Mouse (Mus musculus) neural tube, embryonic 15.5 days (tissue): ENCODE measurements around the gene Icmt. TPM values are rescaled to one million over a fixed set of nuclear protein-coding genes. Genes with fewer than 3 reads are reported as not detected.
A peak's percentile ranks its signal among the peaks of the same experiment; 100 is the strongest.

ENCODE experiments used
- ATAC-seq: fragments of 200-750 bp; cut with Nextera tagmentation; 2 replicates; pipeline ENCODE4 v1.8.0; 2017; ENCODE audit warnings: mild to moderate bottlenecking, moderate TSS enrichment, moderate library complexity; ENCODE audit not compliant: low FRiP score
- H3K27ac ChIP-seq: fragments of 300-500 bp; sonication (generic); replicated peaks from 2 replicates; pipeline ENCODE4 v1.5.1; 2015; ENCODE audit warnings: mild to moderate bottlenecking, inconsistent platforms
- H3K27me3 ChIP-seq: fragments of 300-500 bp; sonication (generic); replicated peaks from 2 replicates; pipeline ENCODE4 v1.6.1; 2015; ENCODE audit warnings: inconsistent platforms
- H3K36me3 ChIP-seq: fragments of 300-500 bp; sonication (generic); 2 replicates; pipeline ENCODE4 v1.6.1; 2015; ENCODE audit warnings: inconsistent platforms
- H3K4me1 ChIP-seq: fragments of 300-500 bp; sonication (generic); 2 replicates; pipeline ENCODE4 v1.6.1; 2015; ENCODE audit warnings: inconsistent platforms
- H3K4me2 ChIP-seq: fragments of 300-500 bp; sonication (generic); 2 replicates; pipeline ENCODE4 v1.6.1; 2015; ENCODE audit warnings: inconsistent platforms, mild to moderate bottlenecking, moderate library complexity
- H3K4me3 ChIP-seq: fragments of 300-500 bp; sonication (generic); replicated peaks from 2 replicates; pipeline ENCODE4 v1.5.1; 2015; ENCODE audit warnings: mild to moderate bottlenecking, inconsistent platforms
- H3K9ac ChIP-seq: fragments of 300-500 bp; sonication (generic); replicated peaks from 2 replicates; pipeline ENCODE4 v1.6.1; 2015; ENCODE audit warnings: mild to moderate bottlenecking, inconsistent platforms
- H3K9me3 ChIP-seq: fragments of 300-500 bp; sonication (generic); replicated peaks from 2 replicates; pipeline ENCODE4 v1.6.1; 2016; ENCODE audit warnings: inconsistent platforms
- whole genome bisulfite sequencing: fragments of 180-500 bp; shearing (Covaris S2); methylation state at CpG from one replicate; pipeline ENCODE4 v1.1.7; 2015; ENCODE audit warnings: mixed read lengths; 5-methylcytosine and 5-hydroxymethylcytosine counted together
- polyA plus RNA-seq: library from polyadenylated mRNA; unstranded; fragments of >200 nt; fragmentation: Nextera tagmentation; extraction: Ambion mirVana; gene quantifications from 2 replicates; pipeline ENCODE4 v1.2.1, GENCODE M21; 2015

Icmt gene
- polyA plus RNA-seq, 1 experiment from 2014 or later, result 21.1 TPM

- peak; percentile 95 for ATAC-seq
- H3K27ac ChIP-seq, result peak within 1 kb of the TSS; percentile 84
- H3K4me1 ChIP-seq, result peaks cover 20% of the 10 kb centered on the region
- H3K9ac ChIP-seq, result peak within 1 kb of the TSS; percentile 99
- WGBS, result under 1% methylated on average over 70 of the region's 70 CpGs
- H3K9me3 ChIP-seq, result no peaks in the 10 kb centered on the region
- H3K4me2 ChIP-seq, result peak within 1 kb of the TSS; percentile 79
- peaks cover 23% of the 10 kb centered on the region for H3K36me3 ChIP-seq
- no peaks in the 10 kb centered on the region for H3K27me3 ChIP-seq
- peak within 1 kb of the TSS; percentile 100 for H3K4me3 ChIP-seq
Observed at GRCm38 (mm10) chr4:152325574-152326411, 28.8 kb downstream of the Icmt start, which contains the start of gene Rpl22. Gene Rpl22, plus strand, starts transcription at chr4:152325742.

DNA sequence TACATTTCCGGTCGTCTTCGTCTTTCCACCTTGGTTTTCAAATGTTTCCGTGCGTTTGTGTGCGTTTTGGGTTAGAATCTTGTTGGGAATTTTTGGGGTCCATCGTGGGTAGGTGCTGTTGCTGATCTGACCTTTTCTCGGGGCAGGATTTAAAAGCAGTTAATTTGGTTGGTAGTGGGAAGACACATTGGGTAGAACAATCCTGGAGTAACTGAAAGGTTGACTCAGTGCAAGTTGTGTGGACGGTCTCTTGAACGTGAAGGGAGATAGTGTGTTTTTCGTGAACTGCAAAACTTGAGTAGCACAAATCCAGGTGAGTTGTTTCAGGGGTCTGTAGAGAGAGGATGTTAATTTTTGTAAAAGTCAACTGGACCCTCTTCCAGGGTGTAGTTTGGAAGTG, 29.5 kb downstream of the Icmt start:
- H3K9ac ChIP-seq, result peak overlapping the region; percentile 99
- peaks cover 30% of the 10 kb centered on the region for H3K36me3 ChIP-seq
- no peak overlapping the region for H3K27ac ChIP-seq
- H3K4me2 ChIP-seq, result peak overlapping the region; percentile 79
- WGBS, result 2% methylated on average over 11 of the region's 11 CpGs
- H3K27me3 ChIP-seq, result no peaks in the 10 kb centered on the region
- H3K4me3 ChIP-seq, result peak overlapping the region; percentile 100
- no peak for ATAC-seq
- no peaks in the 10 kb centered on the region for H3K9me3 ChIP-seq
- H3K4me1 ChIP-seq, result peaks cover 20% of the 10 kb centered on the region

GRCm38 (mm10) chr4:152328691-152329090, 31.7 kb downstream of the Icmt start:
- Histone ChIP-seq H3K9me3 (no peaks in the 10 kb centered on the region), H3K4me1 (peaks cover 25% of the 10 kb centered on the region), H3K27ac (no peak overlapping the region), H3K36me3 (peaks cover 49% of the 10 kb centered on the region), H3K9ac (no peak overlapping the region), H3K4me2 (no peak overlapping the region), H3K27me3 (no peaks in the 10 kb centered on the region), H3K4me3 (no peak overlapping the region)
- no peak for ATAC-seq
- WGBS, result 80% methylated on average over 6 of the region's 6 CpGs

- Histone ChIP-seq H3K4me3 (no peak overlapping the region), H3K4me1 (peaks cover 8% of the 10 kb centered on the region; the same call in 1 of the 2 replicates), H3K36me3 (peaks cover 70% of the 10 kb centered on the region), H3K9me3 (no peaks in the 10 kb centered on the region), H3K27me3 (no peaks in the 10 kb centered on the region), H3K27ac (no peak overlapping the region), H3K9ac (no peak overlapping the region), H3K4me2 (no peak overlapping the region)
- ATAC-seq, result peak; percentile 62
- 39% methylated on average over 2 of the region's 2 CpGs for WGBS
Observed at GRCm38 (mm10) chr4:152332952-152333351, 35.9 kb downstream of the Icmt start.

DNA sequence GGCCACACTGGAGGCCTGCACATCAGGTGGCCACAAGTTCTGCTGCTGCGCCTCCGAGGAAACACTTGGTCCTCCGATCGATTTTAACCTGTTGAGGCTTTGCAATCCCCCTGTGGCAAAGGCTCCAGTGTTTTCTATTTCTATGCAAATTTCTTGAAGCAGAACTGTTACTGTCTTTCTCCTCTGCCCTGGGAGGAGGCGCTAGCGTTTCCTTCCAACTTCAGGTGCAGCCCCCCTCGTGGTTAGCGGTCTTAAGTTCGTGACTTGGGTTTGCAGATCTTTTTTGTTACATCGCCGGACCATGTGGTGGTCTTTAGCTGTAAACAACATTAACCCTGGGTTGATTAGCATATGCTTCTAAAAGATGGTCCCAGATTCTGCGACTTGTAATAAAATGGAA, 36.6 kb downstream of the Icmt start:
- no peak for ATAC-seq
- WGBS, result 89% methylated on average over 12 of the region's 12 CpGs
- no peak overlapping the region for H3K4me3 ChIP-seq
- H3K27ac ChIP-seq, result no peak overlapping the region
- H3K4me2 ChIP-seq, result no peak overlapping the region
- H3K27me3 ChIP-seq, result no peaks in the 10 kb centered on the region
- H3K4me1 ChIP-seq, result peaks cover 11% of the 10 kb centered on the region
- H3K9me3 ChIP-seq, result no peaks in the 10 kb centered on the region
- H3K36me3 ChIP-seq, result peaks cover 69% of the 10 kb centered on the region
- H3K9ac ChIP-seq, result no peak overlapping the region

DNA sequence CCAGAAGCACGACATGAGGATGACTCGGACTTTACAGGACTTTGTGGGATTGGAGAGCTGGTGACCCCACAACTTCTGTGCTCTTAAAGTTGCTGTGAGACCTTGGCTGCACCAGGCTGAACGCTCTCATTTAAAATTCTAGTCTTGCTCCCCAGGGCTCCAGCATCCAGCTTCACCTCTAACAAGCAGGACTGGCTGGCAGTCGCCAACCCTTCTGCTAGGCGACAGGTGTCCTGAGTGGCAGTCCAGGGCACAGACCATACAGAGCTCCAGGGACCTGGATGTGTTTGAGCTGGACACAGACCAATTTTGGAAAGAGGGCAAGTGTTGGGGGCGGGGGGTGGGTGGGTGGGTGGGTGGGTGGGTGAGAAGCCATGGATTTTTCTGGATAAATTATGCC, 40.7 kb downstream of the Icmt start:
- H3K9me3 ChIP-seq, result no peaks in the 10 kb centered on the region
- no peak overlapping the region for H3K9ac ChIP-seq
- no peak overlapping the region for H3K4me2 ChIP-seq
- peaks cover 4% of the 10 kb centered on the region for H3K27me3 ChIP-seq
- H3K4me1 ChIP-seq, result peaks cover 41% of the 10 kb centered on the region
- H3K27ac ChIP-seq, result no peak overlapping the region
- peaks cover 28% of the 10 kb centered on the region for H3K36me3 ChIP-seq
- no peak overlapping the region for H3K4me3 ChIP-seq
- no peak for ATAC-seq
- 26% methylated on average over 6 of the region's 6 CpGs for WGBS

DNA sequence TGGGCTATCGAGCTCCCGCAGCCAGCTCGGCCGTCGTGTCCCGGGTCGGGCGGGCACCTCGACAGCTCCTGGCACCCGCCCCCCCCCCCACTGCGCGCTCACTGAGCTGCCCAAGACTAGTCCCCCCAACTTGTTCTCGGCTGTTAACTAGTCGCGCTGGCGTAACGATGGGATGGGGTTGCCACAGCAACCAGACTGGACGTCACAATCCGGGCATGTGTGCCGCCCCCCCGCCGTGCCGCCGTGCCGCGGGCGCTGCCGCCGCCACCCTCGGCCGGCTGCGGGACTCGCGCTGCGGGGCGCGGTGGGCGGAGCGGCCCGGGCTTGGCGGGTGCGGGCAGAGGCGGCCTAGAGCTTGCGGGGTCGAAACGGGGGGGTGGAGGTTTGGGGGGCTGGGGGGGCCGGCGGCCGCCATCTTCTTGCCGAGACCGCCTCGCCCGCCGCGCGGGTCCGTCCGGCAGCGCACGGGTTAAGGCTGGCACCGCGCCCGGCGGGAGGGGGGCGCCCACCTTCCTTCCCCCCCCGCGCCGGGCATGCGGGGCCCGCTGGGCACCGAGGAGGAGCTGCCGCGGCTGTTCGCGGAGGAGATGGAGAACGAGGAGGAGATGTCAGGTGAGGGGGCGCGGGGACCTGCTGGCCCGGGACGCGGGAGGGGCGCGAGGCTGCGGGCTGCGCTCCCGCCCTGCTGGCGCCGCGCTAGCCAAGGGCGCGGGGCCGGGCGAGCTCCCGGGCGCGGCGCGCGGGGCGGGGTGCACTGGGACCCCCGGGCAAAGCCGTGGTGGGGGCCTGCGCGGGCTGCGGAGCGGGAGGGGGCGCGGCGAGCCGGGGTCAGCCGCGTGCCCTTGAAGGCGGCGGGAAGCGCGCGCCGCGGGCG, 41.6 kb downstream of the Icmt start, which contains the start of gene Chd5:
TSS of gene Chd5 (plus strand) at position 233 of the 874 bp plus-strand sequence.
- H3K36me3 ChIP-seq, result peaks cover 21% of the 10 kb centered on the region
- peaks cover 4% of the 10 kb centered on the region for H3K27me3 ChIP-seq
- peak within 1 kb of the TSS; percentile 87 for H3K4me2 ChIP-seq
- H3K4me3 ChIP-seq, result peak within 1 kb of the TSS; percentile 72
- ATAC-seq, result peak; percentile 65
- H3K4me1 ChIP-seq, result peaks cover 44% of the 10 kb centered on the region
- peak within 1 kb of the TSS; percentile 81 for H3K9ac ChIP-seq
- H3K9me3 ChIP-seq, result no peaks in the 10 kb centered on the region
- peak within 1 kb of the TSS; percentile 80 for H3K27ac ChIP-seq
- WGBS, result under 1% methylated on average over 78 of the region's 120 CpGs

DNA sequence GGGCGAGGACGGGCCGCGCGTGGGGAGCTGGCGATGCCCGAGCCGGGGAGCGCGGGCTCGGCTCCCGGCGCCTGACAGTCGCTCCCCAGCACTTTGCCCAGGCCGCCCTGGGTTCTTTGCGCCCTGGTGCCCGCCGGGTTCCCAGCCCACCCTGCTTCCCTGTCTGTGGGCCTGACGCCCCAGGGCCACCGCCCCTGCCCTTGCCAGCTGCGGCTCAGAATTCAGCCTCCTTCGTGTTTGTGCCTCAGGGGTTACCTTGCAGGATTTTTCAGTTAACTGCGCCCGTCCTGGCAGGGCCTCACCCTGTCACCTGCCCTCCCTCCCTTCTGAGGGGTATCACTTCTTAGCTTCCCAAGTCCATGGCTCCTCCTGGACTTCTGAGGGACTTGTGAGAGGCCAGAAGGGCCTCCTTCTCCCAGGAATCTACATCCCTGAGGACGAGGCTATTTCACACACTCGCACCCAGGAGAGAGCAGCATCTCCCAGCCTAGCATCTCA, 42.3 kb downstream of the Icmt start:
- peak overlapping the region; percentile 81 for H3K9ac ChIP-seq
- peaks cover 49% of the 10 kb centered on the region for H3K4me1 ChIP-seq
- H3K36me3 ChIP-seq, result peaks cover 14% of the 10 kb centered on the region
- WGBS, result under 1% methylated on average over 18 of the region's 26 CpGs
- peak overlapping the region; percentile 87 for H3K4me2 ChIP-seq
- peaks cover 4% of the 10 kb centered on the region for H3K27me3 ChIP-seq
- H3K4me3 ChIP-seq, result peak overlapping the region; percentile 72
- H3K9me3 ChIP-seq, result no peaks in the 10 kb centered on the region
- H3K27ac ChIP-seq, result peak overlapping the region; percentile 80
- peak; percentile 46 for ATAC-seq

DNA sequence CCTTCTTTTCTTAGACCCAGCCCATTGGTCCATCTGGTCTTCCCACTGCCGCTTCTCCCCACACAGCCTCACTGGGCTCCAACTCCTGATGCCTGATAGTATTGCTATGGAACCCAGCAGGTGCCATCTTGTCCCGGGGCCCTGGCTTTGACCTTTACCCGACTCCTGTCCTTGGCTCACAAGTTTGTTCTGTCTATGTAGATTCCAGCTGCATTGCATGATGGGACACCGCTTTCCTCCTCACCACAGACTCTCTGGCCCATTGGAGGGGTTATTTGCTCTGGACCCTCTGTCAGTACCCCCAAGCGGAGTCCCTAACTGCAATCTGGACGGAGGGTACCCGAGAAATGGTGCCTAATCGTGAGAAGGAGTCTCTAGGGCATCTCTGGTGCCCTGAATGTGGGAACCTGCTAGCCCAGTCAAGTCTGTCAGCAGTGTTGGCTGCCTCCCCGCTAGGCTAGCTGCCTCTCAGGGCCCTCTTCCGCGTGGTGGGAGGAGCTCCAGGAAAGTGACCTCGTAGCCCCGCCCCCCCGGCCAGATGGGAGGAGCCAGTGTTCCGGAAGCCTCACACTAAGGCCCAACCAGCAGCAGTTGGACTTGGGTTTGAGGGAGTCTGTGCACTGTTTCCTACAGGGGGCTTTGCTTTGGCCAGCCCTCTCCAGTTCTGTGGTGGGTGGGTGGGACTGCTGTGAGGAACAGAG, 43.7 kb downstream of the Icmt start:
- H3K9me3 ChIP-seq, result no peaks in the 10 kb centered on the region
- ATAC-seq, result no peak
- H3K27me3 ChIP-seq, result peaks cover 4% of the 10 kb centered on the region
- peak overlapping the region; percentile 87 for H3K4me2 ChIP-seq
- H3K4me3 ChIP-seq, result peak overlapping the region; percentile 72; the same call in 1 of the 2 replicates
- peaks cover 1% of the 10 kb centered on the region; the same call in 1 of the 2 replicates for H3K36me3 ChIP-seq
- peaks cover 60% of the 10 kb centered on the region for H3K4me1 ChIP-seq
- 37% methylated on average over 15 of the region's 15 CpGs for WGBS
- no peak overlapping the region for H3K27ac ChIP-seq
- no peak overlapping the region for H3K9ac ChIP-seq

DNA sequence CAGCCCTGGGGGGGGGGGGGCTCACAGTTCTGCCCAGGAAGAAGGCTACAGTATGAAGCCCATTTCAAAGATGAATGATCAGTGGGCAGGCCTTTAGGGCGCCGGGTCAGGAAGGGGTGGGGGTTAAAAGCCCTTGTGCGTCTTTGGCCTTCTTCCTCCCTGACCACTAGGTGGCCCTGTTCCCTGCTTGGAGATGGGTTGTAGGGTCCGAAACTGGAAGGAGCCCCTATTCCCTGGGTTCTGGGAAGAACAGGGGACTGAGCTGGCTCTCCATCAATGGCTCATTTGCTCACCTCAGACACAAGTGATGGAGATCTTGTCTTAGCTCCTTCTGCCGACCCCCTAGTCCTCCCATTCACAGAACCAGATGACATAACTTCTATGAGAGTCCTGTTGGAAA, 46.3 kb downstream of the Icmt start:
- peaks cover 10% of the 10 kb centered on the region for H3K27me3 ChIP-seq
- H3K4me2 ChIP-seq, result no peak overlapping the region
- peaks cover 57% of the 10 kb centered on the region for H3K4me1 ChIP-seq
- no peaks in the 10 kb centered on the region for H3K36me3 ChIP-seq
- no peak for ATAC-seq
- WGBS, result 7% methylated on average over 5 of the region's 5 CpGs
- no peak overlapping the region; the same call in 1 of the 2 replicates for H3K9ac ChIP-seq
- no peak overlapping the region for H3K27ac ChIP-seq
- H3K9me3 ChIP-seq, result no peaks in the 10 kb centered on the region
- no peak overlapping the region for H3K4me3 ChIP-seq

DNA sequence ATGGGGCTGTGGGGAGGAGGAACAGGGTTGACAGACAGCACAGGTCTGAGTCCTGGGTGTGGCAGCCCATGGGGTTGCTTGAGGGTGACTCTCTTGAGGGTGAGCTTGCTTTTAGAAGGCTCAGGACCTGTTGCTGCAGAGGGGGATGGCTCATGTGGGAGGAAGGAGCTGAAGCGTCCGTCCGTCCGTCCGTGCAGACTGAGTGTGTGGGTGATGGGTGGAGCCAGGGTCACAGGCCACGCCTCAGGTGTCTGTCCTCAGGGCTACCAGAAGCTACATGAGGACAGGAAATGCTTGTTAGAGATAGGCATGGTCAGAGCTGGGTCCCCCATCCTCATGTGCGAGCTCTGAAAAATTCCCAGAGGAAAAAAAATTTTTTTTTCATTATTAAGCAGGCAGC, 47.6 kb downstream of the Icmt start:
- Histone ChIP-seq H3K4me2 (no peak overlapping the region), H3K4me1 (peaks cover 60% of the 10 kb centered on the region), H3K9ac (no peak overlapping the region), H3K36me3 (no peaks in the 10 kb centered on the region), H3K4me3 (no peak overlapping the region), H3K27me3 (peaks cover 11% of the 10 kb centered on the region), H3K9me3 (no peaks in the 10 kb centered on the region), H3K27ac (no peak overlapping the region)
- no peak for ATAC-seq
- 78% methylated on average over 7 of the region's 7 CpGs for WGBS
